Mouse (Mus musculus) liver, embryonic 11.5 days (tissue): ENCODE measurements at regions not wholly inside any gene's neighbourhood (a gene's known extent, or its start where the extent isn't known, plus 50 kb on each side); places are given as distances from the start of the nearest gene placed in this dataset.

Experiments
- ATAC-seq: fragments of 200-750 bp; cut with Nextera tagmentation; replicated peaks from 2 replicates; pipeline ENCODE4 v1.8.0; 2017; ENCODE audit warnings: moderate number of reproducible peaks, mild to moderate bottlenecking, moderate TSS enrichment, moderate library complexity; ENCODE audit not compliant: low FRiP score
- DNase-seq: peaks from one replicate; pipeline ENCODE4 v3.0.0-alpha.2; 2017; ENCODE audit warnings: low spot score
- H3K27ac ChIP-seq: fragments of 300-500 bp; sonication (generic); 2 replicates; pipeline ENCODE4 v1.5.1; 2014; ENCODE audit warnings: mild to moderate bottlenecking, low read depth, low read length, control low read depth
- H3K27me3 ChIP-seq: fragments of 300-500 bp; sonication (generic); replicated peaks from 2 replicates; pipeline ENCODE4 v1.6.1; 2014; ENCODE audit warnings: low read length, mixed read lengths; ENCODE audit not compliant: control insufficient read depth, insufficient read depth
- H3K36me3 ChIP-seq: fragments of 300-500 bp; sonication (generic); 2 replicates; pipeline ENCODE4 v1.6.1; 2014; ENCODE audit warnings: mild to moderate bottlenecking, low read length, moderate library complexity, mixed read lengths; ENCODE audit not compliant: control insufficient read depth, insufficient read depth
- H3K4me1 ChIP-seq: fragments of 300-500 bp; sonication (generic); replicated peaks from 2 replicates; pipeline ENCODE4 v1.6.1; 2014; ENCODE audit warnings: low read length, mixed read lengths; ENCODE audit not compliant: control insufficient read depth, insufficient read depth
- H3K4me2 ChIP-seq: fragments of 300-500 bp; sonication (generic); 2 replicates; pipeline ENCODE4 v1.6.1; 2014; ENCODE audit warnings: mild to moderate bottlenecking, control low read depth, moderate library complexity
- H3K4me3 ChIP-seq: fragments of 300-500 bp; sonication (generic); 2 replicates; pipeline ENCODE4 v1.5.1; 2014; ENCODE audit warnings: low read depth, low read length, control low read depth
- H3K9ac ChIP-seq: fragments of 300-500 bp; sonication (generic); 2 replicates; pipeline ENCODE4 v1.6.1; 2014; ENCODE audit warnings: low read depth, low read length, control low read depth
- H3K9me3 ChIP-seq: fragments of 300-500 bp; sonication (generic); 2 replicates; pipeline ENCODE4 v1.6.1; 2016; ENCODE audit warnings: low read length, inconsistent platforms, mixed read lengths; ENCODE audit not compliant: control insufficient read depth
- WGBS: fragments of 180-500 bp; shearing (Covaris S2); extraction: QIAGEN DNeasy Blood & Tissue Kit; methylation state at CpG from one replicate; pipeline ENCODE4 v1.1.7; 2014; 5-methylcytosine and 5-hydroxymethylcytosine counted together

- H3K4me2 ChIP-seq = no peak overlapping the region
- no peaks in the 10 kb centered on the region for H3K27me3 ChIP-seq
- H3K36me3 ChIP-seq = no peaks in the 10 kb centered on the region
- H3K4me1 ChIP-seq = no peaks in the 10 kb centered on the region
- H3K4me3 ChIP-seq = no peak overlapping the region
- DNase-seq (no peak), ATAC-seq (no peak)
- no peaks in the 10 kb centered on the region for H3K9me3 ChIP-seq
- no peak overlapping the region for H3K9ac ChIP-seq
- no peak overlapping the region for H3K27ac ChIP-seq
- 76% methylated on average over 4 of the region's 4 CpGs for WGBS
Measured at GRCm38 (mm10) chr10:95013946-95014345, 69.3 kb upstream of the Plxnc1 start.

GRCm38 (mm10) chr10:95013213-95013915 lies 68.7 kb upstream of the Plxnc1 start:
- H3K27me3 ChIP-seq = no peaks in the 10 kb centered on the region
- DNase-seq (no peak), ATAC-seq (no peak)
- no peak overlapping the region for H3K27ac ChIP-seq
- H3K36me3 ChIP-seq = no peaks in the 10 kb centered on the region
- WGBS = 85% methylated on average over 11 of the region's 11 CpGs
- H3K4me3 ChIP-seq = no peak overlapping the region
- H3K4me2 ChIP-seq = no peak overlapping the region
- no peaks in the 10 kb centered on the region for H3K4me1 ChIP-seq
- no peaks in the 10 kb centered on the region for H3K9me3 ChIP-seq
- H3K9ac ChIP-seq = no peak overlapping the region

- Histone ChIP-seq H3K4me1 (no peaks in the 10 kb centered on the region), H3K4me2 (no peak overlapping the region), H3K9me3 (no peaks in the 10 kb centered on the region), H3K4me3 (no peak overlapping the region), H3K9ac (no peak overlapping the region), H3K27ac (no peak overlapping the region), H3K36me3 (no peaks in the 10 kb centered on the region), H3K27me3 (no peaks in the 10 kb centered on the region)
- WGBS = 93% methylated on average over 6 of the region's 6 CpGs
- ATAC-seq (no peak), DNase-seq (no peak)
Measured at GRCm38 (mm10) chr10:95010333-95010732, 65.7 kb upstream of the Plxnc1 start.

GRCm38 (mm10) chr10:95009081-95009480 lies 64.4 kb upstream of the Plxnc1 start:
- no peak overlapping the region for H3K4me2 ChIP-seq
- ATAC-seq = no peak
- no peaks in the 10 kb centered on the region for H3K9me3 ChIP-seq
- no peak for DNase-seq
- WGBS = 65% methylated on average over 1 of the region's 1 CpGs
- no peaks in the 10 kb centered on the region for H3K36me3 ChIP-seq
- H3K27ac ChIP-seq = no peak overlapping the region
- H3K4me1 ChIP-seq = no peaks in the 10 kb centered on the region
- no peak overlapping the region for H3K4me3 ChIP-seq
- no peak overlapping the region for H3K9ac ChIP-seq
- no peaks in the 10 kb centered on the region for H3K27me3 ChIP-seq

- no peak overlapping the region for H3K9ac ChIP-seq
Measured at GRCm38 (mm10) chr10:95004065-95004763, 59.6 kb upstream of the Plxnc1 start.

GRCm38 (mm10) chr10:95003621-95004020 lies 59.0 kb upstream of the Plxnc1 start:
- H3K9ac ChIP-seq = no peak overlapping the region
- 85% methylated on average over 7 of the region's 7 CpGs for WGBS
- ATAC-seq (no peak), DNase-seq (no peak)
- H3K4me1 ChIP-seq = no peaks in the 10 kb centered on the region
- H3K4me3 ChIP-seq = no peak overlapping the region
- no peaks in the 10 kb centered on the region for H3K9me3 ChIP-seq
- H3K27ac ChIP-seq = no peak overlapping the region
- no peaks in the 10 kb centered on the region for H3K36me3 ChIP-seq
- no peak overlapping the region for H3K4me2 ChIP-seq
- no peaks in the 10 kb centered on the region for H3K27me3 ChIP-seq

More at GRCm38 (mm10) chr10:95004065-95004763, 59.6 kb upstream of the Plxnc1 start:
- H3K4me2 ChIP-seq = no peak overlapping the region
- no peaks in the 10 kb centered on the region for H3K4me1 ChIP-seq
- no peak overlapping the region for H3K27ac ChIP-seq
- no peak for DNase-seq
- H3K9me3 ChIP-seq = no peaks in the 10 kb centered on the region
- no peaks in the 10 kb centered on the region for H3K27me3 ChIP-seq
- 77% methylated on average over 9 of the region's 9 CpGs for WGBS
- no peak for ATAC-seq
- no peak overlapping the region for H3K4me3 ChIP-seq
- H3K36me3 ChIP-seq = no peaks in the 10 kb centered on the region

- no peaks in the 10 kb centered on the region for H3K9me3 ChIP-seq
- no peak overlapping the region for H3K4me2 ChIP-seq
- no peaks in the 10 kb centered on the region for H3K27me3 ChIP-seq
- H3K9ac ChIP-seq = no peak overlapping the region
- H3K27ac ChIP-seq = no peak overlapping the region
- 79% methylated on average over 6 of the region's 6 CpGs for WGBS
- H3K4me3 ChIP-seq = no peak overlapping the region
- no peak for DNase-seq
- no peaks in the 10 kb centered on the region for H3K36me3 ChIP-seq
- no peak for ATAC-seq
- no peaks in the 10 kb centered on the region for H3K4me1 ChIP-seq
Measured at GRCm38 (mm10) chr10:95001650-95002049, 57.0 kb upstream of the Plxnc1 start.

- no peaks in the 10 kb centered on the region for H3K4me1 ChIP-seq
- no peak overlapping the region for H3K4me3 ChIP-seq
- no peaks in the 10 kb centered on the region for H3K27me3 ChIP-seq
- H3K27ac ChIP-seq = no peak overlapping the region
- H3K36me3 ChIP-seq = no peaks in the 10 kb centered on the region
- H3K9me3 ChIP-seq = no peaks in the 10 kb centered on the region
- WGBS = 62% methylated on average over 5 of the region's 5 CpGs
- no peak overlapping the region for H3K9ac ChIP-seq
- H3K4me2 ChIP-seq = no peak overlapping the region
- DNase-seq = no peak
- ATAC-seq = no peak
Measured at GRCm38 (mm10) chr10:94999716-95000115, 55.1 kb upstream of the Plxnc1 start.
